Mouse (Mus musculus) midbrain, embryonic 11.5 days (tissue): ENCODE measurements around the gene Btbd17. TPM values are rescaled to one million over a fixed set of nuclear protein-coding genes. Genes with fewer than 3 reads are reported as not detected.

ENCODE experiments used
- ATAC-seq: fragments of 200-750 bp; cut with Nextera tagmentation; 2 replicates; pipeline ENCODE4 v1.8.0; 2017; ENCODE audit warnings: moderate TSS enrichment, moderate library complexity; ENCODE audit not compliant: low FRiP score
- DNase-seq: peaks from one replicate; pipeline ENCODE4 v3.0.0; 2015; ENCODE audit warnings: low spot score; ENCODE audit errors: missing footprints
- H3K27ac ChIP-seq: fragments of 300-500 bp; sonication (generic); 2 replicates; pipeline ENCODE4 v1.5.1; 2014; ENCODE audit warnings: low read depth, low read length
- H3K27me3 ChIP-seq: fragments of 300-500 bp; sonication (generic); 2 replicates; pipeline ENCODE4 v1.6.1; 2014; ENCODE audit warnings: mild to moderate bottlenecking, low read length, moderate library complexity, mixed read lengths; ENCODE audit not compliant: control insufficient read depth, insufficient read depth
- H3K36me3 ChIP-seq: fragments of 300-500 bp; sonication (generic); 2 replicates; pipeline ENCODE4 v1.6.1; 2014; ENCODE audit warnings: mild to moderate bottlenecking, low read length, moderate library complexity, mixed read lengths; ENCODE audit not compliant: control insufficient read depth, insufficient read depth
- H3K4me1 ChIP-seq: fragments of 300-500 bp; sonication (generic); 2 replicates; pipeline ENCODE4 v1.6.1; 2014; ENCODE audit warnings: low read length; ENCODE audit not compliant: control insufficient read depth, insufficient read depth
- H3K4me2 ChIP-seq: fragments of 300-500 bp; sonication (generic); 2 replicates; pipeline ENCODE4 v1.6.1; 2014; ENCODE audit warnings: mild to moderate bottlenecking, moderate library complexity
- H3K4me3 ChIP-seq: fragments of 300-500 bp; sonication (generic); 2 replicates; pipeline ENCODE4 v1.5.1; 2014; ENCODE audit warnings: low read depth, low read length
- H3K9ac ChIP-seq: fragments of 300-500 bp; sonication (generic); 2 replicates; pipeline ENCODE4 v1.6.1; 2014; ENCODE audit warnings: low read length
- H3K9me3 ChIP-seq: fragments of 300-500 bp; sonication (generic); 2 replicates; pipeline ENCODE4 v1.6.1; 2016; ENCODE audit warnings: low read length; ENCODE audit not compliant: control insufficient read depth
- WGBS: fragments of 180-500 bp; shearing (Covaris S2); extraction: QIAGEN DNeasy Blood & Tissue Kit; methylation state at CpG from one replicate; pipeline ENCODE4 v1.1.7; 2014; 5-methylcytosine and 5-hydroxymethylcytosine counted together
- polyA plus RNA-seq: library from polyadenylated mRNA; unstranded; fragments of >200 nt; fragmentation: Nextera tagmentation; extraction: Ambion mirVana; gene quantifications from 2 replicates; pipeline ENCODE4 v1.2.1, GENCODE M21; 2014

Btbd17 gene
- polyA plus RNA-seq, 1 experiment from 2014 or later = 70.2 TPM

DNA sequence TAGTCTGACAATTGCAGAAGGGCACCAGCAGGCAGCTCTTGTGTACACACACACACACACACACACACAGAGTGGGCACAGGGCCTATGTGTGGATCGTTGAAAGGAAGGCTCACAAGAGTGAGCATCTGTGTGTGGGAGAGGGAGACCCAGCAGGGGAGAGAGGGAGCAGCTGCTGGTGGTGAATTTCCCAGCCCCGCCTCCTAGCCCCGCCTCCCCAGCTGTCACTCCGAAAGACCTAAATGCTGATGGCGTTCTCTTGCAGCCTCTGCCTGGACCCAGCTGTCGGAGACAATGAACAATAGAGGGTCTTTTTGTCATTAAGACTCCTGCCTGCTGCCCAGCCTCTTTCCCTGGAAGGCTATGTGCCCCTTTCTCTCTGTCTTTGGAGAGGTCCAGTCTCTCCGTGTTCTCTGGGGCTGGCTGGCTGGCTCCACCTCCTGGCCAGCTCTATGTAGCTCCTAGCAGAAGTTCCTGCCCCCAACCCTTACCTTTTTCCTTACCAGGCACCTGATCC lies 456 bp downstream of the Btbd17 start:
- Histone ChIP-seq H3K9ac (peak overlapping the region; percentile 82), H3K4me1 (peaks cover 59% of the 10 kb centered on the region), H3K9me3 (no peaks in the 10 kb centered on the region), H3K27me3 (peaks cover 26% of the 10 kb centered on the region), H3K4me3 (peak overlapping the region; percentile 32), H3K4me2 (peak overlapping the region; percentile 84), H3K36me3 (0 out of 2 replicates have a peak, but pooled peaks cover 4% of the 10 kb centered on the region), H3K27ac (peak overlapping the region; percentile 100)
- DNase-seq (peak; percentile 99), ATAC-seq (peak; percentile 85)
- 1% methylated on average over 7 of the region's 7 CpGs for WGBS

DNA sequence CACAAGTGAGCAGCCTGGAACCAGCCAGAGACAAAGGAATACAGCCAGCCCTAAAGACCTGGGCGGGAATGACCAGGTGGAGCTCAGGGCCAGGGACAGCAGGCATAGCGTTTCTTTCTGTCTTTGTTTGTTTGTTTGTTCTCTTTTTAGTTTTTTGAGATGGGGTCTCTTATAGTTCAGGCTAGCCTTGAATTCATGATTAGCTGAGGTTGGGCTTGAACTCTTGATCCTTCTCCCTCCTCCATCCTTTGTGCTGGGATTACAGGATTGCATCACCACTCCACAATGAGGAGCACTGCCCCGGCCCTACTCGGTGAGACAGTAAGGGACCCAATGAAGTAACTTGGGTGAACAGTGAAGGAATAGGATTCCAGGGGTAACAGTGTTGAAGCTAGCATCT lies 1.1 kb downstream of the Btbd17 start:
- ATAC-seq (peak; percentile 22), DNase-seq (peak; percentile 91)
- Histone ChIP-seq H3K36me3 (0 out of 2 replicates have a peak, but pooled peaks cover 4% of the 10 kb centered on the region), H3K4me2 (peak overlapping the region; percentile 84), H3K4me1 (peaks cover 59% of the 10 kb centered on the region), H3K27ac (peak overlapping the region; percentile 100), H3K9me3 (no peaks in the 10 kb centered on the region), H3K27me3 (peaks cover 31% of the 10 kb centered on the region), H3K4me3 (peak overlapping the region; percentile 32), H3K9ac (peak overlapping the region; percentile 82)
- WGBS = 16% methylated on average over 4 of the region's 4 CpGs

DNA sequence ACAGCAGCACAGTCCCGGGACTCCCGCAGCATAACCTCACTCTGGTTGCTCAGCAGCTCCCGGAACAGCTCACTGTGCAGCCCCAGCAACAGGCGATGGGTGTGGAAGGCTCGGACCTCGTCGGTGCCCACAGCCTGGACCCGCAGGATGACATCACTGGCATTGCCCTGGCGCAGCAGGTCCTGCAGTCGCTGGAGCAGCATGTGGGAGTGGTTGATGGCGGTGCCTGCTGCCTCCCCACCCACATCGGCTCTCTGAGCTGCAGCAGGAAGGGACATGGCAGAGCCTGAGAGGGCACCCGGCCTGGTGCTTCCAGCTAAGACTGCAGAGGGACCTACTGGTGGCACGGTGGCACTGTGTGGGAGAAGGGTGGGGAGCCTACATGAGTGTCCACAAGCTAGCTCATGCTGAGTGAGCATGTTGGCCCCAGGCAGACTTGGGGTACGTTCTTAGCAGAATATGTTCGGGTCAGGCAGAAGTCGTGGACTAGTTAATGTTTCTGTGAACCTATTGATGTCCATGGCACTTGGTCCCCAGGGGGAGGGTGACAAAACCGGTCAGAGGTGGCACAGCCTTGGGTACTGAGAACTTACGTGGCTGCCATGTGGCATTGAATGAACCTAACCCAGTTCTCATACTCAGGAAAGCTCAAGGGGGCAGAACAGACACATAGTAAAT lies 1.7 kb downstream of the Btbd17 start:
- Histone ChIP-seq H3K9me3 (no peaks in the 10 kb centered on the region), H3K27me3 (peaks cover 34% of the 10 kb centered on the region), H3K36me3 (0 out of 2 replicates have a peak, but pooled peaks cover 4% of the 10 kb centered on the region), H3K9ac (peak overlapping the region; percentile 82), H3K4me3 (peak overlapping the region; percentile 32), H3K27ac (peak overlapping the region; percentile 100), H3K4me1 (peaks cover 62% of the 10 kb centered on the region), H3K4me2 (peak overlapping the region; percentile 84)
- no peak for ATAC-seq
- WGBS = 66% methylated on average over 19 of the region's 19 CpGs
- DNase-seq = peak; percentile 87

GRCm38 (mm10) chr11:114792931-114793494 lies 2.7 kb downstream of the Btbd17 start:
- Histone ChIP-seq H3K27ac (no peak overlapping the region), H3K27me3 (peaks cover 37% of the 10 kb centered on the region), H3K36me3 (0 out of 2 replicates have a peak, but pooled peaks cover 4% of the 10 kb centered on the region), H3K4me3 (peak overlapping the region; percentile 32), H3K4me2 (peak overlapping the region; percentile 84), H3K4me1 (peaks cover 67% of the 10 kb centered on the region), H3K9me3 (no peaks in the 10 kb centered on the region), H3K9ac (peak overlapping the region; percentile 82)
- ATAC-seq (no peak), DNase-seq (peak; percentile 91)
- whole genome bisulfite sequencing = 53% methylated on average over 5 of the region's 5 CpGs

DNA sequence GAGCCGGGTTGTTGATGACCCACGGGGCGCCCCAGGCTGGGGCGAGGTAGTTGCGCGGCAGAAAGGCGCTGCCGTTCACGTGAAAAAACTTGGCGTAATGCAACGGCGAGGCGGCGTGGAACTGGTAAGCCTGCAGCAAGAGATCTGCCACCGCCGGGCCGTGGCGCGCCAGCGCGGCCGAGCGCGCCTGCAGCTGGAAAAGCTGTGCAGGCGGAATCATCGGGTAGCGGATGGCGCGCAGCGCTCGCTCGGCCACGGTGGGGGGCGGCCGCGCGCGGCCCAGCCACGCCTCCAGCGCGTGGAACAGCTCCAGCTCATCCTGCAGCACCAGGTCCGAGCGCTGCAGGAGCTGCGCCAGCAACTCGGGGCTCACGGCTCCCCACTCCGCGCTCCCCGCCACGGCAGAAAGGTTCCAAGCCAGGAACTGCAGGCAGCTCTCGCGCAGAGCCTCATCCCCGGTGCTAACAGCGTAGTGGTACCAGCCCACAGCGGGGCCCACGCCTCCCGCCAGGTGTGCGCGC lies 3.8 kb downstream of the Btbd17 start:
- H3K27ac ChIP-seq = no peak overlapping the region
- peak overlapping the region; percentile 84 for H3K4me2 ChIP-seq
- ATAC-seq (no peak), DNase-seq (peak; percentile 94)
- peak overlapping the region; percentile 42 for H3K4me3 ChIP-seq
- H3K4me1 ChIP-seq = peaks cover 62% of the 10 kb centered on the region
- WGBS = under 1% methylated on average over 59 of the region's 59 CpGs
- H3K9me3 ChIP-seq = no peaks in the 10 kb centered on the region
- H3K9ac ChIP-seq = peak overlapping the region; percentile 68
- peaks cover 47% of the 10 kb centered on the region for H3K27me3 ChIP-seq
- 0 out of 2 replicates have a peak, but pooled peaks cover 4% of the 10 kb centered on the region for H3K36me3 ChIP-seq

GRCm38 (mm10) chr11:114791351-114791889 lies 4.3 kb downstream of the Btbd17 start:
- H3K4me1 ChIP-seq = peaks cover 60% of the 10 kb centered on the region
- 0 out of 2 replicates have a peak, but pooled peaks cover 4% of the 10 kb centered on the region for H3K36me3 ChIP-seq
- no peaks in the 10 kb centered on the region for H3K9me3 ChIP-seq
- peak overlapping the region; percentile 84 for H3K4me2 ChIP-seq
- peak overlapping the region; percentile 68 for H3K9ac ChIP-seq
- DNase-seq = peak; percentile 87
- ATAC-seq = no peak
- H3K4me3 ChIP-seq = peak overlapping the region; percentile 42
- H3K27ac ChIP-seq = no peak overlapping the region
- WGBS = 6% methylated on average over 50 of the region's 50 CpGs
- H3K27me3 ChIP-seq = peaks cover 51% of the 10 kb centered on the region

DNA sequence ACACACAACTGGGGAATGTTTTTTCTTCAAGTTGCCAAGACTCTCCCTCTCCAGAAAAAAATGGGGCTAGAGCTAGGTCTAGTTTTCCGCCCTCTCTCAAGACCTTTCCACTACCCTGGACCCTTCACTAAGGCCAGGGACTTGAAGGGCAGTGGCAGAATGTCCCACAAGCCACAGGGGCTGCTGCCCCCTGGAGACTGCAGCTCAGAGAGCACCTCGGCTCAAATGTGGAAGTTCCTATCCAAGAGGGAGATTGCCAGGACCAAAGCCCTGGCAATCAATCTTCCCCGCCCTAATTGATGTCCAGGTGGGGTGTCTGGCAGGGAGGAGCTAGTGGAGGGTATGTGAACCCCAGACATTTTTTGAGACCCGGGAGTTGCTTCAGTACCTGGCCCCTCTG lies 4.9 kb downstream of the Btbd17 start:
- no peak for ATAC-seq
- Histone ChIP-seq H3K9me3 (no peaks in the 10 kb centered on the region), H3K9ac (no peak overlapping the region), H3K36me3 (0 out of 2 replicates have a peak, but pooled peaks cover 4% of the 10 kb centered on the region), H3K27me3 (peaks cover 56% of the 10 kb centered on the region), H3K4me1 (peaks cover 56% of the 10 kb centered on the region), H3K27ac (no peak overlapping the region), H3K4me2 (no peak overlapping the region), H3K4me3 (no peak overlapping the region)
- DNase-seq = peak; percentile 86
- 41% methylated on average over 4 of the region's 4 CpGs for WGBS

GRCm38 (mm10) chr11:114790171-114790570 lies 5.6 kb downstream of the Btbd17 start:
- Histone ChIP-seq H3K27me3 (peaks cover 62% of the 10 kb centered on the region), H3K9me3 (no peaks in the 10 kb centered on the region), H3K36me3 (0 out of 2 replicates have a peak, but pooled peaks cover 4% of the 10 kb centered on the region), H3K4me1 (peaks cover 52% of the 10 kb centered on the region), H3K27ac (no peak overlapping the region), H3K4me2 (no peak overlapping the region), H3K9ac (no peak overlapping the region), H3K4me3 (no peak overlapping the region)
- no peak for ATAC-seq
- DNase-seq = no peak
- 69% methylated on average over 12 of the region's 12 CpGs for WGBS
